Mouse (Mus musculus): ENCODE data around the gene Dnajc4.

Dnajc4 gene

GRCm38 (mm10) chr19:7019191-7019590 is 26.8 kb upstream of the Dnajc4 start, which contains the start of gene Fermt3:
TSS of gene Fermt3 (minus strand) at chr19:7019469.
- Histone ChIP-seq H3K27me3 (ENCODE audit: insufficient read depth, low read length) (no peaks in the 10 kb centered on the region), H3K9me3 (ENCODE audit: low read length) (peaks cover 23% of the 10 kb centered on the region), H3K4me3 (replicated peaks; ENCODE audit: low read length) (no peak within 1 kb of the TSS), H3K4me1 (replicated peaks; ENCODE audit: low read depth, low read length) (peaks cover 23% of the 10 kb centered on the region), H3K36me3 (ENCODE audit: insufficient read depth, low read length) (peaks cover 79% of the 10 kb centered on the region)
- TF ChIP-seq CTCF (conservative IDR thresholded peaks at IDR 0.05; ENCODE audit: low read length): no peak
- no peak for TF ChIP-seq NANOG (IDR thresholded peaks at IDR 0.05; ENCODE audit: borderline replicate concordance, low read length)
- no peak for TF ChIP-seq POU5F1 (IDR thresholded peaks at IDR 0.05; ENCODE audit: borderline replicate concordance, low read length)

- Histone ChIP-seq H3K9me3 (ENCODE audit: low read length) (peaks cover 23% of the 10 kb centered on the region), H3K4me3 (replicated peaks; ENCODE audit: low read length) (no peak overlapping the region), H3K27me3 (ENCODE audit: insufficient read depth, low read length) (no peaks in the 10 kb centered on the region), H3K4me1 (replicated peaks; ENCODE audit: low read depth, low read length) (peaks cover 29% of the 10 kb centered on the region), H3K36me3 (ENCODE audit: insufficient read depth, low read length) (peaks cover 78% of the 10 kb centered on the region)
- TF ChIP-seq POU5F1 (IDR thresholded peaks at IDR 0.05; ENCODE audit: borderline replicate concordance, low read length): no peak
- TF ChIP-seq NANOG (IDR thresholded peaks at IDR 0.05; ENCODE audit: borderline replicate concordance, low read length): no peak
- TF ChIP-seq CTCF (conservative IDR thresholded peaks at IDR 0.05; ENCODE audit: low read length): no peak
Measured at GRCm38 (mm10) chr19:7018546-7018945, 26.2 kb upstream of the Dnajc4 start.

- Histone ChIP-seq H3K4me1 (replicated peaks; ENCODE audit: low read depth, low read length) (peaks cover 29% of the 10 kb centered on the region), H3K9me3 (ENCODE audit: low read length) (peaks cover 23% of the 10 kb centered on the region), H3K27me3 (ENCODE audit: insufficient read depth, low read length) (no peaks in the 10 kb centered on the region), H3K36me3 (ENCODE audit: insufficient read depth, low read length) (peaks cover 71% of the 10 kb centered on the region), H3K4me3 (replicated peaks; ENCODE audit: low read length) (no peak overlapping the region)
- TF ChIP-seq CTCF (conservative IDR thresholded peaks at IDR 0.05; ENCODE audit: low read length): no peak
- TF ChIP-seq POU5F1 (IDR thresholded peaks at IDR 0.05; ENCODE audit: borderline replicate concordance, low read length): no peak
- TF ChIP-seq NANOG (IDR thresholded peaks at IDR 0.05; ENCODE audit: borderline replicate concordance, low read length): no peak
Measured at GRCm38 (mm10) chr19:7017541-7018457, 25.4 kb upstream of the Dnajc4 start.

- Histone ChIP-seq H3K4me3 (replicated peaks; ENCODE audit: low read length) (0 out of 2 replicates have a peak overlapping the region, but pooled peaks have one; percentile 13), H3K4me1 (replicated peaks; ENCODE audit: low read depth, low read length) (peaks cover 13% of the 10 kb centered on the region), H3K27me3 (ENCODE audit: insufficient read depth, low read length) (no peaks in the 10 kb centered on the region), H3K9me3 (ENCODE audit: low read length) (peaks cover 23% of the 10 kb centered on the region), H3K36me3 (ENCODE audit: insufficient read depth, low read length) (peaks cover 39% of the 10 kb centered on the region)
- TF ChIP-seq POU5F1 (IDR thresholded peaks at IDR 0.05; ENCODE audit: borderline replicate concordance, low read length) (no peak), CTCF (conservative IDR thresholded peaks at IDR 0.05; ENCODE audit: low read length) (no peak), NANOG (IDR thresholded peaks at IDR 0.05; ENCODE audit: borderline replicate concordance, low read length) (no peak)
Measured at GRCm38 (mm10) chr19:7014481-7015135, 22.2 kb upstream of the Dnajc4 start.

DNA sequence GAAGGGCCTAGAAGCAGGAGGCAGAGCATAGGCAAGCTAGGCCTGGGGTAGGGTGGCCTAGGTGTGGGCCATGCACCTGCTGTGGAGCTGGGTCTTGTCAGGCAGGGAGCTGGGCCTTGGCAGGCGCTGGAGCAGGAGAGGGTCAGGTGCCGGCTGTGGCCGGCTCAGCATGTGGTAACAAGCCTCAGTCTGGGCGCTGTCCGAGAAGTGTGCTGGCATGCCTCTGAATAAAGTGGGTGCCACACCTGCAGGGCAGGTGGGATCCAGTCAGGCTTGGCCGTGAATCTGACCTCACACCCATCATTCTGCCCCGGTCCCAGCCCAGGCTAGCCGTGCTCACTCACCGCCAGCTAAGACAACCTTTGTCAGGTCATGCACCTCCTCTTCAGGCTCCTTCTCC is 21.6 kb upstream of the Dnajc4 start:
- peaks cover 20% of the 10 kb centered on the region for H3K9me3 ChIP-seq (ENCODE audit: low read length)
- peaks cover 33% of the 10 kb centered on the region for H3K36me3 ChIP-seq (ENCODE audit: insufficient read depth, low read length)
- peaks cover 13% of the 10 kb centered on the region for H3K4me1 ChIP-seq (replicated peaks; ENCODE audit: low read depth, low read length)
- H3K27me3 ChIP-seq (ENCODE audit: insufficient read depth, low read length): no peaks in the 10 kb centered on the region
- no peak for TF ChIP-seq POU5F1 (IDR thresholded peaks at IDR 0.05; ENCODE audit: borderline replicate concordance, low read length)
- TF ChIP-seq NANOG (IDR thresholded peaks at IDR 0.05; ENCODE audit: borderline replicate concordance, low read length): no peak
- no peak for TF ChIP-seq CTCF (conservative IDR thresholded peaks at IDR 0.05; ENCODE audit: low read length)
- H3K4me3 ChIP-seq (replicated peaks; ENCODE audit: low read length): 0 out of 2 replicates have a peak overlapping the region, but pooled peaks have one; percentile 13

DNA sequence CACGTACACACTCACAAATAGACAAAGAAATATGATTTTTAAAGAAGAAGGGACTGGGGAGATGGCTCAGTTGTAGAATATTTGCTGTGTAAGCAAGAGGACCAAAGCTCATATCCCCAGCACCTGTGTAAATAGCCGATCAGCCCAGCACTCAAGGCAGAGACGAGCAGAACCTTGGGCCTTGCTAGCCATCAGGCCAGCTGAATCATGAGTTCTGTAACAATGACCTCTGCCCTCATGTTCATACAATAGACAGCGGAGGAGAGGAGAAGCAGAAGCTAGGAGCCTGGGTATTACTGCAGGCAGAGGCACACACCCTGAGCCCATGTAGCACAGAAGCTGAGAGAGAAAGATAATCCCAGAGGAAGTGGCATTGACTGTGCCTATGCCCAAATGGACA is 20.1 kb upstream of the Dnajc4 start:
- H3K27me3 ChIP-seq (ENCODE audit: insufficient read depth, low read length): no peaks in the 10 kb centered on the region
- TF ChIP-seq POU5F1 (IDR thresholded peaks at IDR 0.05; ENCODE audit: borderline replicate concordance, low read length): no peak
- no peak for TF ChIP-seq CTCF (conservative IDR thresholded peaks at IDR 0.05; ENCODE audit: low read length)
- TF ChIP-seq NANOG (IDR thresholded peaks at IDR 0.05; ENCODE audit: borderline replicate concordance, low read length): no peak
- peaks cover 18% of the 10 kb centered on the region for H3K36me3 ChIP-seq (ENCODE audit: insufficient read depth, low read length)
- H3K4me3 ChIP-seq (replicated peaks; ENCODE audit: low read length): no peak overlapping the region
- peaks cover 13% of the 10 kb centered on the region for H3K4me1 ChIP-seq (replicated peaks; ENCODE audit: low read depth, low read length)
- H3K9me3 ChIP-seq (ENCODE audit: low read length): peaks cover 4% of the 10 kb centered on the region

DNA sequence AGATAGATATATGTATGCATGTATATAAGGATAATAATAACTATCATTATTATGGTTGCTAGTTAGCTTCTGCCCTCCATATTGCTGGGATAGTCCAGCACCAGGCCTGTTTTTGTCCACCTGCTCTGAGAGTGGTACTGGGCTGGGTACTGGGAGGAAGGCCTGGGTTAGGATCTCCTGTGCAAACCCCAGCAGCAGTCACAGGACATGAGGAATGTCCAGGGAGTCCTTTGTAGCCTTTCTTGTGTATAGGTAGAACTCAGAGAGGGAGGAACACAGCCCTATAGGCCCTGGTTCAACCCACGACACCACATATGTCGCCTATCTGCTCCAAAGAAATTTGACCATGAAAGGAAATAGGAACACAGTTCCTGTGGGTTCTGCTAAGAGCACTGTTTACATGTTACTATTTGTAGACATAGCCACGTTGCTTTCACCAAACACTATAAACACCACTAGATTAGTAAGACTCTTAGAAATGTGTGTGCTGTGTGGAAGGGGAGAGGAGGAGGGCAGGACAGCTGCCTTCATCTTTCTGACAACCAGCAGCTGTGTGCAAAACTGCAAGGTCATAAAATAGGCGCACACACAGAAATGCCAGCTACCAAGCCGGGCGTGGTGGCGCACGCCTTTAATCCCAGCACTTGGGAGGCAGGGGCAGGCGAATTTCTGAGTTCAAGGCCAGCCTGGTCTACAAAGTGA is 14.7 kb upstream of the Dnajc4 start:
- Histone ChIP-seq H3K4me1 (replicated peaks; ENCODE audit: low read depth, low read length) (peaks cover 21% of the 10 kb centered on the region), H3K27me3 (ENCODE audit: insufficient read depth, low read length) (no peaks in the 10 kb centered on the region), H3K4me3 (replicated peaks; ENCODE audit: low read length) (no peak overlapping the region), H3K36me3 (ENCODE audit: insufficient read depth, low read length) (no peaks in the 10 kb centered on the region), H3K9me3 (ENCODE audit: low read length) (no peaks in the 10 kb centered on the region)
- no peak for TF ChIP-seq CTCF (conservative IDR thresholded peaks at IDR 0.05; ENCODE audit: low read length)
- TF ChIP-seq POU5F1 (IDR thresholded peaks at IDR 0.05; ENCODE audit: borderline replicate concordance, low read length): no peak
- no peak for TF ChIP-seq NANOG (IDR thresholded peaks at IDR 0.05; ENCODE audit: borderline replicate concordance, low read length)
